Mouse (Mus musculus) brain, embryonic 14.5 days (tissue): Measurements from ENCODE around the gene Socs3. TPM values are rescaled to one million over a fixed set of nuclear protein-coding genes. Genes with fewer than 3 reads are reported as not detected.

Source experiments
- DNase-seq: peaks from one replicate; pipeline ENCODE4 v3.0.0-alpha.2; 2011; ENCODE audit warnings: low read depth
- CTCF ChIP-seq: fragments of 200-500 bp; IDR thresholded peaks from 2 replicates; pipeline ENCODE4 v1.5.1; 2012; ENCODE audit warnings: inconsistent platforms, mild to moderate bottlenecking, moderate library complexity, borderline replicate concordance; ENCODE audit not compliant: insufficient read depth, insufficient read length; ENCODE audit errors: extremely low read depth
- POLR2A ChIP-seq: fragments of 200-500 bp; IDR thresholded peaks from 2 replicates; pipeline ENCODE4 v1.6.1; 2012; ENCODE audit warnings: mild to moderate bottlenecking, inconsistent platforms, borderline replicate concordance; ENCODE audit not compliant: poor library complexity, insufficient read depth, insufficient read length, severe bottlenecking; ENCODE audit errors: extremely low read depth
- polyA plus RNA-seq: library from polyadenylated mRNA; depleted of rRNA; stranded (reverse); fragments of >200 nt; gene quantifications from 2 replicates; pipeline ENCODE4 v1.2.3, GENCODE M21; 2012

The Socs3 gene
- polyA plus RNA-seq, 1 experiment, result 8.4 TPM

DNA sequence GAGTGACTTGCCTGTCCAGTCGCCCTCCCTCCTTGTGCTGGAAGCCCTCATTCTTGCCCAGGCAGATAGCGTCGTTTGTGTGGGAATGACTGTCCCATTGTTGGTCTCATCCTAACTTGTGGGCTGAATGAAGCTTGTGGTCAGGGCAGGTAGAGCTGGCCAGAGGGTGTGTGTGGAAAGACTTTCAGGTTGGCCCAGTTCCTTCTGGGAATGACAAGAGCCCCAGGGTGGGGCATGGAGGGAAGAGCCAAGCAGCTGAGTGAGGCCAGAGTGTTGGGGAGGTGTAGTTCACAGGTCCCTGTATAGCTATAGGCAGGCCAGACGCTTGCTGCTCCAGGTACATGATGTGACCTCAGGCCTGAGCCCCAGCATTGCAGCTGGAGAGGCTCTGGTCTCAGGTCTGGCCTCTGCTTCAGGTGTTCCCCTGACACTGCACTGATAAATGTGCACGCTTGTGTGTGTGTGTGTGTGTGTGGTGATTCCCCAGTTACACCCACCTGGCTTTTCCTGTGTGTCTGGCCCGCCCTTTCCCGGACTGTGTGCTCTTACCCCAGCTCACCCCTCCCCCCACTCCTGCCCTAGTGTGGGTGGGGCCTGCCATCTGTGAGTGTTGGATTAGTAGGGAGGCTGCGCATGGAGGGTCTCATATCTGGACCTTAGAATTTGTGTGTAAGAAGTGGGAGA, 37.8 kb upstream of the Socs3 start:
- peak; percentile 7 for DNase-seq
- TF ChIP-seq CTCF, result no peak
- TF ChIP-seq POLR2A, result no peak

DNA sequence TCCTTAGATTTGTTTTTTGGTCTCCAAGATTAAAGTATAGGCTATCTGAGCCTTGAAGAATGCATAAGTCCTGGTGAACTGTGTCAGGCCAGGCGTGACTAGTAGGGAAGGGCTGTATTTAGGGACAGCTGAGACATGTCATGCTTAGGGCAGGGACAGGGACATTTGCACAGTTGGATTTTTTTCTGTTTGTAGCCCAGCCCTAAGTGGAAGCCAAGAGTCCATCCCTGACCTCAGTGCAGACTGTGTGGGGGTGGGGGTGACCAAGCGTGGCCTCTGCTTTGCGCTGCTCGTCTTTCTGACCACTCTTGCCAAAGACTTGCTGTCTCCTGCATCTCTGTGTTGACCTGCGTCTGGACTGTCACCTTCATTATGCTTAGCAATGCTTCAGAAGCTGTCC, 34.4 kb upstream of the Socs3 start:
- TF ChIP-seq POLR2A (no peak), CTCF (no peak)
- no peak for DNase-seq

DNA sequence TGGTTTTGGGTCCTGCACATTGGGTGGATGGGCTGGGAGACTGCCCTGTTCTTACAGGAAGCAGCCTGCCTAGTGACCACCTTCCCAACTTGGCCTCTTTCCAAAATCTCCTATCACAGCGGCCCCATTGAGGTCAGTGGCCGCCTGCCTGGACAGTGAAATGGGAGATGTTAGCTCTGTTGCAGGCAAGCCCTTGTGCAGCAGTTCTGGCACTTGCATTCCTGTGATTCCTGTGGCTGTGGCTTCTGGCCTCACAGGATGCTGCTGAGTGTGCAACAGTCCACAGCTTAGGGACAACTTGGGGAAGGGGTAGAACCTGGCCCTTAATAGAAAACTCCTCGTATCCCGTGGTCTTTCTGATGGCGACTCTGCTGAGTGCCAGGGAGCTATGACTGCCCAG, 33.9 kb upstream of the Socs3 start:
- no peak for DNase-seq
- no peak for TF ChIP-seq CTCF
- no peak for TF ChIP-seq POLR2A

DNA sequence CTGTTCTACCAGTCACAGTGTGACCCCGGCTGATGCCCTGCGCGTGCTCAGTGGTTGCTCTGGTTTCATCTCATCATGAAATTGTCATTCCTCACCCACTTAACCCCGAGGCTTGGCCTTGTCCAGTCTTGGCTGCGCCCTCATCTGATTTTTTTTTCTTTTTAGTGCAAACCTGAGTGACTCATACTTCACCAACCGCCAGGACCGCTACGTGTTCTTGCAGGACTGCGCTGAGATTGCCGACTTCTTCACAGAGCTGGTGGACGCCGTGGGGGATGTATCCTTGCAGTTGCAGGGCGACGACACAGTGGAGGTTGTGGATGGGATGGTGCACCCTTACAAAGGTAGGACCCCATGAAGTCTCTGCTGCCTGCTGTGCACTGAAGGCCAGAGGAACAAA, 33.3 kb upstream of the Socs3 start:
- no peak for TF ChIP-seq POLR2A
- no peak for TF ChIP-seq CTCF
- no peak for DNase-seq

DNA sequence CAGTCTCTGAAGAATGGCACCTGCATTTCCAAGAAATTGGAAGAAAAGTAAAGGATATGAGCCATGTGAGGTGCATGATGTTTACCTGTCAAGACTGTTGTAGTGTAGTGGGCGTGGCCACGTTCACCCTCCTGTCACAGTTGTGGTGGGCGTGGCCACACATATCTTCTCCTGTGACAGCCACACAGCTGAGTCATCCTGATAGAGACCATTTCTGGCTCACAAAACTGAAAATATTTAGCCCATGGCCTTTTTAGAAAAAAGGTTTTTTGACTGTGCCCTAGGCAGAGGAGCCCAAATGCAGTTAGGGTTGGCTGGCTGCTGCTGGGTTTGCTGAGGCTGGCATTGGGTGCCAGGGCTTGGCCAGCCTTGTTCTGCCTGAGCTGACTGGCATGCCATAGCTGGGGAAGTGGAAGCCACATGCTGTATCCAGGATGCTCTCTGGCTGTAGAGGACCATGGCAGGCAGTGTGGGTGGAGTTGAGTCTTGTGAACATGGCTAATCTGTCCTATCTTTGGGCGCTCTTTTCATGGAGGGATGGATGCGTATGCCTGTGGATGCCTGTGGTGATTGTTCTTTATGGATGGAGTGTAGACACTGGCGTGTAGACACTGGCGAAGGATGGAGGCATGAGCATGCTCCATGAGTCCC, 30.8 kb upstream of the Socs3 start:
- DNase-seq, result no peak
- TF ChIP-seq POLR2A (no peak), CTCF (no peak)

- DNase-seq, result no peak
- no peak for TF ChIP-seq CTCF
- TF ChIP-seq POLR2A, result no peak
These were observed 30.2 kb upstream of the Socs3 start for GRCm38 (mm10) chr11:118000083-118000482.

GRCm38 (mm10) chr11:117999260-117999934, 29.6 kb upstream of the Socs3 start:
- no peak for TF ChIP-seq POLR2A
- no peak for DNase-seq

DNA sequence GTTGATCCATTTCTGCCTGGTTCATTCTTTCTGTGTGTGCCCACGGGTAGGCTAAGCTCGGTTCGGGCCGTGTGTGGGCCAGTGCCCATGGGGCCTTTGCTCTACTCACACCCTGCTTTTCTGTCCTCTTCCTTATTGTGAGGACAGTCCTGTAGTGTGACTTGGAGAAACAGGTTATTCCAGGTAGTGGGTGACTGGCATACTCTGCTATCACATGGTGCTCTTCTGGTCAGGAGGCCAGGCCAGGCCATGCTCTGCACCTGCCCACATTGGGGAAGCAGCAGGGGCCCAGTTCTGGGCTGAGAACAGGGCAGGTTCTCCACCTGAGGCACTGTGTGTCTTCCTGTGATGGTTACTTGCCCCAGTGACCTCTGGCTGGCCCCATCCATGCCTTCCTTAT, 28.5 kb upstream of the Socs3 start:
- DNase-seq, result no peak
- TF ChIP-seq POLR2A (no peak), CTCF (no peak)

DNA sequence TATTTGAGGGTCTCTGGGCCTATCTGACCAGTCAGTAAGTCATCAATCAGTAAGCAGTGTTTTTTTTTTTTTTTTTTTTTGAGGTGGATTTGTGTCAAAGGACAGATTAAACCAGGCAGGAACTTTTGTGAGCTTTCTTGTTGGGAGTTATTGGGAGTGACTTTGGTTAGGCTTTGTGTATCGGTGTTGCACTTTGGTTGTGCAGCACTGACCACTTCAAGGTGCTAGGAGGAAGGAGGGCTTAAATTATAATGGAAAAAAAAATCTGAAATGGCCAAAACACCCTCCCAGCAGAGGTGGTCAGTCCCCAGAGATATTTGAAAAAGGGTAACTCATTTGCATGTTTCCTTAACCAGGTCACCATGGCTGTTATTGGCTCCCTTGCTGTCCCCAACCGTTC, 27.2 kb upstream of the Socs3 start:
- no peak for DNase-seq
- TF ChIP-seq POLR2A (no peak), CTCF (no peak)

GRCm38 (mm10) chr11:117996066-117996465, 26.2 kb upstream of the Socs3 start:
- TF ChIP-seq CTCF (no peak), POLR2A (no peak)
- DNase-seq, result peak; percentile 20

DNA sequence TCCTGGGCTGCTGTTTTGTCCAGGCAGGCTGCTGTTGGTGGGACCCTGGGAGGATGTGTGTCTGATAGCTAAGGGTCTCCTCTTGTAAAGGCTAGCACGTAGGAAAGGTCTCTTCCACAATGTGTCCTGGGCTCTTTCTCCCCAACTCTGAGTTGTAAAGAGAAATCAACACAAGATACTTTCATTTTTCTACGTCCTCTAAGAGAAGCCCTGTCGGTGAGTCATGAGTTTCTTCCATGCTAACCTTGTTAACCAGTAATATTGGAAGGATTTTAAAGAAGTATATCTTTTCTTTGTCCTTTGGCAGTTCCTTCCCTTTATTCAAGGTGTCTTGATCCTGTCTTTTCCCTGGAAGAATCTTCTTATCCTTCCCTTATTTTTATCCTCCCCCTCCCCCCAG, 25.8 kb upstream of the Socs3 start:
- TF ChIP-seq POLR2A, result no peak
- TF ChIP-seq CTCF, result no peak
- no peak for DNase-seq

GRCm38 (mm10) chr11:117995255-117995654, 25.4 kb upstream of the Socs3 start:
- DNase-seq, result no peak
- TF ChIP-seq CTCF (no peak), POLR2A (no peak)
